Mouse (Mus musculus) megakaryocyte, embryonic 14.5 days (primary cell): Measurements from ENCODE around the gene Foxp2.

Source experiments
- FLI1 ChIP-seq: IDR thresholded peaks from 2 replicates; pipeline ENCODE4 v1.6.1; 2012; ENCODE audit warnings: low read length, inconsistent platforms, mixed read lengths
- GATA1 ChIP-seq: IDR thresholded peaks from 3 replicates; pipeline ENCODE4 v1.6.1; 2012; ENCODE audit warnings: mixed read lengths, low read length, inconsistent platforms, borderline replicate concordance

GRCm38 (mm10) chr6:15370281-15370680 is 469.1 kb downstream of the Foxp2 start:
- TF ChIP-seq GATA1: no peak
- TF ChIP-seq FLI1: no peak
